Mouse (Mus musculus): Measurements from ENCODE around the gene Fry. TPM values are rescaled to one million over a fixed set of nuclear protein-coding genes. Genes with fewer than 3 reads are reported as not detected.

Gene Fry
- total and polyA plus RNA-seq, 3 experiments, result 1.9 to 2.3 TPM; not detected in 1

DNA sequence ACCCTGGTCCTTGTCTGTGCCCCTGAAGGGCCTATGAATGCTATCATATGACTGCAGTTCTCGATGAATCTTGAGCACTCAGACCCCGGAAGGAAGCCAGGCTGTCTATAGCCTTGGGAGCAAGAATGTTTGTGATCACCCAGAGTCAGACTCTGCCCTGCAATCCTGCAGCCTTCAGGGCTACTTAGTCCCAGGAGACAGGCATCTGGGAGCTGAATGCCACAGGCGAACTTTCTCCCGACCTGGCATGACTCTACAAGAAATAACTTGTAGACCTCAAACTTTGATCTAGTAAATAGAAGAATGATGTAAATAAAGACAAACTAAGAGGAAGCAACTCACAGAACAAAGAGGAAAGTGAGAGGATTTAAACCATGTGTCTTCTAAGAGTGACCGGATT, 40.7 kb downstream of the Fry start:
- TF ChIP-seq TBP (IDR thresholded peaks at IDR 0.05; ENCODE audit: low read depth, low read length) (no peak), SIN3A (IDR thresholded peaks at IDR 0.05; ENCODE audit: low read length) (no peak), MAFK (IDR thresholded peaks at IDR 0.05; ENCODE audit: borderline replicate concordance, low read depth, low read length) (no peak), JUND (IDR thresholded peaks at IDR 0.05; ENCODE audit: low read depth, low read length) (no peak), USF2 (IDR thresholded peaks at IDR 0.05; ENCODE audit: borderline replicate concordance in 1 of 2, insufficient read depth in 1 of 2, low read depth in 1 of 2, low read length in 2 of 2) (no peak), NRF1 (IDR thresholded peaks at IDR 0.05; ENCODE audit: insufficient read depth, low read depth, low read length, poor library complexity, severe bottlenecking) (no peak), GABPA (IDR thresholded peaks at IDR 0.05; ENCODE audit: low read depth, low read length) (no peak)
- Histone ChIP-seq H3K9me3 (replicated peaks; ENCODE audit: insufficient read depth, low read length) (no peaks in the 10 kb centered on the region), H3K79me2 (ENCODE audit: control insufficient read depth, insufficient read depth, low read length, poor library complexity) (no peaks in the 10 kb centered on the region), H3K36me3 (ENCODE audit: control insufficient read depth in 1 of 2, insufficient read depth in 2 of 2, low read length in 2 of 2) (no peaks in the 10 kb centered on the region), H3K27me3 (ENCODE audit: control insufficient read depth in 1 of 2, insufficient read depth in 2 of 2, low read length in 2 of 2) (no peaks in the 10 kb centered on the region), H3K9ac (ENCODE audit: control insufficient read depth, low read depth, low read length, poor library complexity, severe bottlenecking) (no peak overlapping the region), H3K27ac (ENCODE audit: control insufficient read depth, low read depth, low read length) (no peak overlapping the region), H3K4me1 (ENCODE audit: control insufficient read depth in 1 of 2, insufficient read depth in 2 of 2, low read length in 2 of 2) (peaks cover 5 to 8% of the 10 kb centered on the region in 2 experiments; a peak in 3 of 4 replicates), H3K4me3 (ENCODE audit: control insufficient read depth in 1 of 2, insufficient read depth in 1 of 2, low read depth in 2 of 2, low read length in 2 of 2) (no peak overlapping the region)
- DNase-seq (ENCODE audit: low read depth, low spot score), result no peak

DNA sequence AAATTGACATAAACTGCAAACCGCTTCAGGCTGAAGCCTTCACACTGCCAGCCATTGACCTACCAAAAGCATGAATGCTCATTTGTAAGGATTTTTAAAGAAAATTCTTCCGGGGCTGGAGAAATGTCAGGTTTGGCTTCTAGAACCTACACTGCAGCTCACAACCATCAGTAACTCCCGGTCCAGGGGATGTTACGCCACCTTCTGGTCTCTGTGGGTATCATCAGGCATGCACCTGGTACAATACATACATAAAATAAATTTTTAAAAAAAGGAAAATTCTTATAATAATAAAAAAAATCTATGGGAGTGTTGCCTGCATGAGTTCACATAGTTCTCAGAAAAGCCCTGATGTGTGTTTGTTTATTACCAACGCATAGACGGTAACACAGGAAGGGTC, 42.7 kb downstream of the Fry start:
- H3K27ac ChIP-seq (ENCODE audit: control insufficient read depth, low read depth, low read length), result no peak overlapping the region
- DNase-seq (ENCODE audit: low read depth, low spot score), result peak; percentile 52
- TF ChIP-seq SMC3 (IDR thresholded peaks at IDR 0.05; ENCODE audit: low read depth, low read length) (peak; percentile 63), CTCF (IDR thresholded peaks at IDR 0.05 in 2 of 3, conservative IDR thresholded peaks at IDR 0.05 in 1 of 3; ENCODE audit: control insufficient read depth in 1 of 3, insufficient read depth in 1 of 3, low read depth in 2 of 3, low read length in 3 of 3, poor library complexity in 1 of 3, severe bottlenecking in 1 of 3) (peak; percentile 30 to 65 (median 61)), USF2 (IDR thresholded peaks at IDR 0.05; ENCODE audit: borderline replicate concordance in 1 of 2, insufficient read depth in 1 of 2, low read depth in 1 of 2, low read length in 2 of 2) (no peak), RAD21 (IDR thresholded peaks at IDR 0.05; ENCODE audit: low read depth, low read length) (peak; percentile 47), MXI1 (IDR thresholded peaks at IDR 0.05; ENCODE audit: low read depth, low read length) (no peak), GATA1 (IDR thresholded peaks at IDR 0.05; ENCODE audit: low read depth, low read length) (no peak), EP300 (IDR thresholded peaks at IDR 0.05; ENCODE audit: low read depth in 1 of 2, low read length in 2 of 2) (no peak), BHLHE40 (IDR thresholded peaks at IDR 0.05; ENCODE audit: borderline replicate concordance, low read depth, low read length) (no peak), ZC3H11A (IDR thresholded peaks at IDR 0.05; ENCODE audit: low read depth, low read length) (0 out of 2 replicates have a peak, but pooled peaks have one; percentile 16)
- peaks cover 2 to 3% of the 10 kb centered on the region in 2 experiments; a peak in 2 of 4 replicates for H3K4me1 ChIP-seq (ENCODE audit: control insufficient read depth in 1 of 2, insufficient read depth in 2 of 2, low read length in 2 of 2)
- H3K27me3 ChIP-seq (ENCODE audit: control insufficient read depth in 1 of 2, insufficient read depth in 2 of 2, low read length in 2 of 2), result no peaks in the 10 kb centered on the region
- no peak overlapping the region for H3K4me3 ChIP-seq (ENCODE audit: control insufficient read depth in 1 of 2, insufficient read depth in 1 of 2, low read depth in 2 of 2, low read length in 2 of 2)
- H3K36me3 ChIP-seq (ENCODE audit: control insufficient read depth in 1 of 2, insufficient read depth in 2 of 2, low read length in 2 of 2), result no peaks in the 10 kb centered on the region
- H3K9ac ChIP-seq (ENCODE audit: control insufficient read depth, low read depth, low read length, poor library complexity, severe bottlenecking), result no peak overlapping the region
- H3K79me2 ChIP-seq (ENCODE audit: control insufficient read depth, insufficient read depth, low read length, poor library complexity), result no peaks in the 10 kb centered on the region
- no peaks in the 10 kb centered on the region for H3K9me3 ChIP-seq (replicated peaks; ENCODE audit: insufficient read depth, low read length)
